Mouse (Mus musculus): Measurements from ENCODE around the gene Rusc1. TPM values are rescaled to one million over a fixed set of nuclear protein-coding genes. Genes with fewer than 3 reads are reported as not detected.
"Not testable (repeated sequence)": the region's sequence is repeated elsewhere in the genome, so short reads cannot be mapped to it uniquely, and the experiment has no call there.

Gene Rusc1
- polyA plus RNA-seq, 1 experiment: 42.5 TPM

DNA sequence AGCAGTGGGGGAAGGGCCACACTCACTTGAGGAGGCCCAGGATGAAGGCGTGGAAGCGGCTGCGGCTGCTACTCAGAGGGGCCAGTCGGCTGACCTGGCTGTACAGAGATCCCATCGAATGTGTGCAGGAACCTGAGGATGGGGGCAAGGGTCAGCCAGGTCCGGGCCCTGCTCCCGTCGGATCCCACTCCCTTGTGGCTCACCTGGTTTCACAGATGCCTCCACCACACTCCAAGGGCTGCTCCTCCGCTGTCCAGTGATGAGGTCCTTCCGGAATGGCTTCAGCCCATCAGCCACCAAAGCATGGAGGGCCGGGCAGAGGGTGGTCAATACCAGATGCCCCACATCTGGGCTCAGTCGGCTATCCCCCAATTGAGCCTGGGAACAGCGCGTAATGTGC lies 4.1 kb downstream of the Rusc1 start:
- DNase-seq (ENCODE audit: low read depth in 1 of 2, low spot score in 2 of 2): peak in 1 of 2 experiments; percentile 15
- 52% methylated on average over 14 of the region's 14 CpGs for WGBS

DNA sequence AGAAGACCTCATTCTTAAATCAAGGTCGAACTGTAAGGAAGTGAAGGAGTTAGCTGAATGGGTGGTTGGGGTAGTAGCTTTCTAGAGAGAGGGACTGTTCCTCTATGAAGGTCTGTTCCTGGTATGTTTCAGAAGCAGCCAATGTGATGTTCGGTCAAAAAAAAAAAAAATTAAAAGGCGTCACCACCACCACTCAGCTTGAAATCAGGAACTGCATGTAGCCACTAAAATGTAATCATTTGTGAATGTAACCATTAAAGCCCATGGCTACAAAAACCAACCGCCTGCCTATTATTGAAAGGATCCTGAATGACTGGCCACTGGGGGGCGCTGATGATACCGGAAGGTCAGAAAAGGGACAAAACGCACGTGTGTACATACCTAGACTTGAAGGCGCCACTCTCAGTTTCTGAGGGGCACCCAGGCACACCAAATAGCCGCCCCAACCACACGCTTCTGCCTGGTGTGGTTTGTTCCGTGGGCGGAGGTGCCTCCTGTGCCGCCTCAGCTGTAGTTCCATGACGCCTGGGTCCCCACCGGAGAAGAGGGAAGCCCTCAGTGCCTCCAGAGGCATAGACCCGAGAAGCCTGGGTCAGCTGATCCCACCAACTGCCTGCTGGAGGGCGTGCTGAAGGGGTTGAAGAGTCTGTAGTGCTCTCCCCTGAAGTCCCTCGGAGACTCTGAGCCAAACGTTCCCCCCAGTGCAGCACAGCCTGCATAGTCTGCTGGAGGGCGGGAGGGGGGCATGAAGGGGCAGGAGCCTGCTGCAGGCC lies 5.6 kb downstream of the Rusc1 start:
- TF ChIP-seq CTCF (IDR thresholded peaks at IDR 0.05; ENCODE audit: extremely low read depth, insufficient read depth, insufficient read length, insufficient replicate concordance): peak; percentile 60; the same call in 1 of the 2 replicates
- TF ChIP-seq POLR2A (IDR thresholded peaks at IDR 0.05; ENCODE audit: low read depth, low read length): no peak
- 10% methylated on average over 21 of the region's 21 CpGs for WGBS
- Histone ChIP-seq H3K36me3 (ENCODE audit: control insufficient read depth, insufficient read depth, low read length) (peaks cover 2% of the 10 kb centered on the region; the same call in 1 of the 2 replicates), H3K27ac (ENCODE audit: insufficient read depth, low read length) (0 out of 2 replicates have a peak overlapping the region, but pooled peaks have one; percentile 40), H3K27me3 (ENCODE audit: control insufficient read depth, insufficient read depth, low read length) (peaks cover 6% of the 10 kb centered on the region), H3K4me1 (ENCODE audit: control insufficient read depth, insufficient read depth, insufficient read length) (peaks cover 31% of the 10 kb centered on the region), H3K4me3 (ENCODE audit: extremely low read depth, insufficient read depth, insufficient read length) (no peak overlapping the region)
- peak; percentile 80 to 84 for DNase-seq (ENCODE audit: low read depth in 1 of 2, low spot score in 2 of 2)

More for the DNA sequence above, 4.1 kb downstream of the Rusc1 start:
- Histone ChIP-seq H3K27me3 (ENCODE audit: control insufficient read depth, insufficient read depth, low read length) (peaks cover 6% of the 10 kb centered on the region), H3K4me3 (ENCODE audit: extremely low read depth, insufficient read depth, insufficient read length) (peak overlapping the region; percentile 73; the same call in 1 of the 2 replicates), H3K36me3 (ENCODE audit: control insufficient read depth, insufficient read depth, low read length) (peaks cover 2% of the 10 kb centered on the region; the same call in 1 of the 2 replicates), H3K4me1 (ENCODE audit: control insufficient read depth, insufficient read depth, insufficient read length) (peaks cover 35% of the 10 kb centered on the region), H3K27ac (ENCODE audit: insufficient read depth, low read length) (no peak overlapping the region)
- TF ChIP-seq CTCF (IDR thresholded peaks at IDR 0.05; ENCODE audit: extremely low read depth, insufficient read depth, insufficient read length, insufficient replicate concordance): no peak
- TF ChIP-seq POLR2A (IDR thresholded peaks at IDR 0.05; ENCODE audit: low read depth, low read length): no peak

DNA sequence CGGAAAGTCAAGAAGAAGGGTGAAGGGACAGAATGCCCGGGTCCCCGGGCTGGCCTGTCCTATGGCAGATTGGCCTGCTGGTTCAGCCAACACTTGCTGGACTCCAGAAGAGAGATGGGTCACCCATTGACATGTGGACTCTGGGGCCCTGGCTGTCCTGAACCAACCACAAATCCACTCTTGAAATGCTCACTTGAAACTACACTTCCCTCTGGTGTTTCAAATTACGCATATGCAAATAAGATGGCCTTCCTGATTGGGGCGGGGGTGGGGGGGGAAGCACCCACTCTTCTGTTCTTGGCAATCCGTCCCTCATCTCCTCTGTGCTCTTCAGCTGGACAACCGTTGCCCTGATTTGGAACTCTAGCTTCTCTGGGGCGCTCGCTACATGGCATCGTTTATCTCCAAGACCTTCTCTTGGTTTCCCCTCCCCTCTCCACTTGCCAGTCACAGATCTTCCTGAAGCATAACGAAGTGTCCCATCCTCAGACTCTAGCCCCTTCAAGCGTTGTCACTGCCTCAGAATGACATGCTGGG lies 8.4 kb downstream of the Rusc1 start:
- peaks cover 5% of the 10 kb centered on the region; the same call in 1 of the 2 replicates for H3K36me3 ChIP-seq (ENCODE audit: control insufficient read depth, insufficient read depth, low read length)
- WGBS: 78% methylated on average over 12 of the region's 12 CpGs
- H3K27ac ChIP-seq (ENCODE audit: insufficient read depth, low read length): no peak overlapping the region
- TF ChIP-seq CTCF (IDR thresholded peaks at IDR 0.05; ENCODE audit: extremely low read depth, insufficient read depth, insufficient read length, insufficient replicate concordance): no peak
- no peak for TF ChIP-seq POLR2A (IDR thresholded peaks at IDR 0.05; ENCODE audit: low read depth, low read length)
- DNase-seq (ENCODE audit: low read depth in 1 of 2, low spot score in 2 of 2): no peak
- no peaks in the 10 kb centered on the region for H3K27me3 ChIP-seq (ENCODE audit: control insufficient read depth, insufficient read depth, low read length)
- no peak overlapping the region for H3K4me3 ChIP-seq (ENCODE audit: extremely low read depth, insufficient read depth, insufficient read length)
- peaks cover 28% of the 10 kb centered on the region; the same call in 1 of the 2 replicates for H3K4me1 ChIP-seq (ENCODE audit: control insufficient read depth, insufficient read depth, insufficient read length)

DNA sequence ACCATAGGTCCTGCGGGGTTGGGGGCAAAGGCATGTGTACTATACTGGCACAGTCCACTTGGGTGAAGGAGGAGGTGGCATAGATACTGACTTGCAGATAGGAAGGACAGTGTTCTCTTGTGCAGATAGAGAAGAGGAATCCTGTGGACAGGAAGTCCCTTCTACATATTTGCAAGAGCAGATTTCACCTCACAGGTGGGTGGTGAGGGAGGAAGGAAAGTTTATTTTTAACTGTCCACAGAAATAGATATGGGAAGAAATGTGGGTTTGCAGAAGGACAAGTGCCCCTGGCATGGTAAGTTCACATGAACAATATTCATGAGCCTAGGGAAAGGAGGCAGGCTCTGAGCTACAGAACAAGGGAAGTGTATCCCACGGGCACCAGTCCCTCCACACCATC lies 9.0 kb downstream of the Rusc1 start:
- H3K4me1 ChIP-seq (ENCODE audit: control insufficient read depth, insufficient read depth, insufficient read length): peaks cover 28% of the 10 kb centered on the region; the same call in 1 of the 2 replicates
- no peak for DNase-seq (ENCODE audit: low read depth in 1 of 2, low spot score in 2 of 2)
- no peak overlapping the region for H3K4me3 ChIP-seq (ENCODE audit: extremely low read depth, insufficient read depth, insufficient read length)
- no peaks in the 10 kb centered on the region for H3K27me3 ChIP-seq (ENCODE audit: control insufficient read depth, insufficient read depth, low read length)
- 62% methylated on average over 2 of the region's 2 CpGs for WGBS
- H3K36me3 ChIP-seq (ENCODE audit: control insufficient read depth, insufficient read depth, low read length): peaks cover 9% of the 10 kb centered on the region; the same call in 1 of the 2 replicates
- H3K27ac ChIP-seq (ENCODE audit: insufficient read depth, low read length): no peak overlapping the region
- TF ChIP-seq POLR2A (IDR thresholded peaks at IDR 0.05; ENCODE audit: low read depth, low read length): no peak
- TF ChIP-seq CTCF (IDR thresholded peaks at IDR 0.05; ENCODE audit: extremely low read depth, insufficient read depth, insufficient read length, insufficient replicate concordance): no peak

DNA sequence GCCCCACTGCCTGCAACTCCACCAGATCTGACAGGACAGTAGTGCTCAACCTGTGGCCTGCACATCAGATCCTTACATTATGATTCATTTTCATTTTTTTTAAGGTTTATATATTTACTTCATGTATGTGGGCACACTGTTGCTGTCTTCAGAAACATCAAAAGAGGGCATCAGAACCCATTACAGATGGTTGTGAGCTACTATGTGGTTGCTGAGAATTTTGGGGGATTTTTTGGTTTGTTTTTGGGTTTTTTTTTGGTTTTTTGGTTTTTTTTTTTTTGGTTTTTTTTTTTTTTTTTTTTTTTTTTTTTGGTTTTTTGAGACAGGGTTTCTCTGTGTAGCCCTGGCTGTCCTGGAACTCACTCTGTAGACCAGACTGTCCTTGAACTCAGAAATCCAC lies 10.8 kb downstream of the Rusc1 start:
- DNase-seq (ENCODE audit: low read depth in 1 of 2, low spot score in 2 of 2); H3K27me3 ChIP-seq (ENCODE audit: control insufficient read depth, insufficient read depth, low read length); H3K4me3 ChIP-seq (ENCODE audit: extremely low read depth, insufficient read depth, insufficient read length); H3K27ac ChIP-seq (ENCODE audit: insufficient read depth, low read length): not testable (repeated sequence)
- Histone ChIP-seq H3K36me3 (ENCODE audit: control insufficient read depth, insufficient read depth, low read length) (peaks cover 17% of the 10 kb centered on the region), H3K4me1 (ENCODE audit: control insufficient read depth, insufficient read depth, insufficient read length) (peaks cover 13% of the 10 kb centered on the region; the same call in 1 of the 2 replicates)

DNA sequence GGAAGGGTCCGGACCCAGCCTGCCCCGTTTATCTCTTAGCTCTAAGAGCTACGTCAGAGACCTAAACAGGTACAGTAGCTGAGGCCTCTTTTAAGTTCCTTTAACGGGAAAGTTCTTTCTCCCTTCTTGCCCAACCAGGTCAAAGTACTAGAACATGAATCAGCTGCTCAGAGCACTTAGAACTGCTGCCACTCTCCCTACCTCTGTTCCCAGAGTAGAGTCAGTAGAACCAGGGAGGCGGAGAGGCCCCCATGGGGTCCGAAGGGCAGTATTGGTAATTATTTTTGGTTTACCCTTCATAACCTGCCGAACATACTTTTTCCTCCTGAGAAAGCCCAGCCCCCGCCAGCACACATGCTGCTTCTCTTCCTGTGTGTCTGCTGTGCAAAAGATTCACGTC lies 15.7 kb downstream of the Rusc1 start:
- Histone ChIP-seq H3K27me3 (ENCODE audit: control insufficient read depth, insufficient read depth, low read length) (no peaks in the 10 kb centered on the region), H3K36me3 (ENCODE audit: control insufficient read depth, insufficient read depth, low read length) (peaks cover 38% of the 10 kb centered on the region), H3K4me1 (ENCODE audit: control insufficient read depth, insufficient read depth, insufficient read length) (no peaks in the 10 kb centered on the region), H3K27ac (ENCODE audit: insufficient read depth, low read length) (no peak overlapping the region), H3K4me3 (ENCODE audit: extremely low read depth, insufficient read depth, insufficient read length) (no peak overlapping the region)
- TF ChIP-seq POLR2A (IDR thresholded peaks at IDR 0.05; ENCODE audit: low read depth, low read length) (no peak), CTCF (IDR thresholded peaks at IDR 0.05; ENCODE audit: extremely low read depth, insufficient read depth, insufficient read length, insufficient replicate concordance) (no peak)
- 93% methylated on average over 9 of the region's 9 CpGs for WGBS
- DNase-seq (ENCODE audit: low read depth in 1 of 2, low spot score in 2 of 2): no peak

DNA sequence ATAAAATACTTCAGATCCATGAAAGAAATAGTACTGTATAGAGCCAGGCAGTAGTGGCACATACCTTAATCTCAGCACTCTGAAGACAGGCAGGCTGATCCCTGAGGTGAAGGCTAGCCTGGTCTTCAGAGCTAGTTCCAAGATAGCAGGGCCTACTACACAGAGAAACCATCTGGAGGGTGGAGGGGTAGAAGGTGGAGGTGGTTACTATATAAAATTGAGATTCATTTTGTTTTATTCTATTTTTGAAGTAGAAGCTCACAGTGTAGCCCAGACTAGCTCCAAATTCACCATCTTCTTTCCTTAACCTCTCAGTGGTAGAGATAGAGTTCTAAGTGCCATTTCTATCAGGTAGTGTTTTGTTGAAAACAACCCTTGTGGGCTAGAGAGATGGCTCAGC lies 25.8 kb downstream of the Rusc1 start:
- TF ChIP-seq CTCF (IDR thresholded peaks at IDR 0.05; ENCODE audit: extremely low read depth, insufficient read depth, insufficient read length, insufficient replicate concordance) (no peak), POLR2A (IDR thresholded peaks at IDR 0.05; ENCODE audit: low read depth, low read length) (no peak)
- no peak overlapping the region for H3K4me3 ChIP-seq (ENCODE audit: extremely low read depth, insufficient read depth, insufficient read length)
- peaks cover 53% of the 10 kb centered on the region for H3K36me3 ChIP-seq (ENCODE audit: control insufficient read depth, insufficient read depth, low read length)

More for the DNA sequence above, 25.8 kb downstream of the Rusc1 start:
- Histone ChIP-seq H3K4me1 (ENCODE audit: control insufficient read depth, insufficient read depth, insufficient read length) (no peaks in the 10 kb centered on the region), H3K27me3 (ENCODE audit: control insufficient read depth, insufficient read depth, low read length) (no peaks in the 10 kb centered on the region), H3K27ac (ENCODE audit: insufficient read depth, low read length) (no peak overlapping the region)
- DNase-seq (ENCODE audit: low read depth in 1 of 2, low spot score in 2 of 2): no peak

Measured in spleen, adult 2 months (tissue).